Mouse (Mus musculus) CH12.LX (cell line): Measurements from ENCODE around the gene Mroh2a. TPM values are rescaled to one million over a fixed set of nuclear protein-coding genes. Genes with fewer than 3 reads are reported as not detected.
"Not testable (repeated sequence)": the region's sequence is repeated elsewhere in the genome, so short reads cannot be mapped to it uniquely, and the experiment has no call there.

Source experiments
- DNase-seq: peaks from one replicate; pipeline ENCODE4 v3.0.0-alpha.2; 2013; ENCODE audit errors: extremely low read depth
- H3K27ac ChIP-seq: 2 replicates; pipeline ENCODE4 v1.5.1; 2012; ENCODE audit warnings: low read depth, mild to moderate bottlenecking, control low read depth, moderate library complexity; ENCODE audit not compliant: insufficient read depth
- H3K27me3 ChIP-seq: replicated peaks from 2 replicates; pipeline ENCODE3; 2012; ENCODE audit warnings: inconsistent platforms
- H3K36me3 ChIP-seq, 2 experiments: replicated peaks in 1 of 2; 2 replicates each; pipeline versions ENCODE3 to v1.6.1; 2012; ENCODE audit warnings: inconsistent platforms in 1 of 2, low read length in 1 of 2, mild to moderate bottlenecking in 1 of 2, mixed read lengths in 1 of 2, moderate library complexity in 1 of 2; ENCODE audit not compliant: control insufficient read depth in 1 of 2, insufficient read depth in 1 of 2
- H3K4me1 ChIP-seq, 2 experiments: 2 replicates each; pipeline ENCODE4 v1.6.1; 2012; ENCODE audit warnings: inconsistent platforms in 1 of 2, moderate library complexity in 1 of 2; ENCODE audit not compliant: insufficient read depth in 2 of 2, control insufficient read depth in 1 of 2
- H3K4me2 ChIP-seq: 2 replicates; pipeline ENCODE4 v1.6.1; 2012; ENCODE audit warnings: low read depth, mild to moderate bottlenecking, control low read depth; ENCODE audit not compliant: poor library complexity, insufficient read depth, severe bottlenecking
- H3K4me3 ChIP-seq, 3 experiments: fragments of 150-350 bp in 1 of 3; sonication (generic) in 1 of 3; replicated peaks in 1 of 3; 2 replicates each; pipeline versions ENCODE3 to v1.5.1; 2011 to 2012; ENCODE audit warnings: low read depth in 2 of 3, low read length in 2 of 3, mild to moderate bottlenecking in 2 of 3, moderate library complexity in 2 of 3, control low read depth in 1 of 3, improper control_type of control experiment in 1 of 3, inconsistent platforms in 1 of 3, mixed read lengths in 1 of 3; ENCODE audit not compliant: poor library complexity in 1 of 3
- H3K79me2 ChIP-seq: replicated peaks from 2 replicates; pipeline ENCODE4 v1.6.1; 2012; ENCODE audit warnings: mild to moderate bottlenecking, moderate library complexity; ENCODE audit not compliant: control insufficient read depth, poor library complexity, insufficient read depth, severe bottlenecking; ENCODE audit errors: extremely low read depth
- H3K9ac ChIP-seq: 2 replicates; pipeline ENCODE4 v1.6.1; 2012; ENCODE audit warnings: low read depth, mild to moderate bottlenecking, control low read depth, moderate library complexity; ENCODE audit not compliant: insufficient read depth
- H3K9me3 ChIP-seq: replicated peaks from 2 replicates; pipeline ENCODE3; 2012; ENCODE audit warnings: low read length, inconsistent platforms, mixed read lengths
- BHLHE40 ChIP-seq: IDR thresholded peaks from 2 replicates; pipeline ENCODE4 v1.6.1; 2011; ENCODE audit warnings: mild to moderate bottlenecking, low read depth, low read length, improper control_type of control experiment
- CHD1 ChIP-seq: IDR thresholded peaks from 2 replicates; pipeline ENCODE4 v1.6.1; 2012; ENCODE audit warnings: low read depth, low read length, improper control_type of control experiment, inconsistent platforms
- E2F4 ChIP-seq: IDR thresholded peaks from 2 replicates; pipeline ENCODE4 v1.6.1; 2011; ENCODE audit warnings: low read depth, low read length, improper control_type of control experiment; ENCODE audit not compliant: insufficient replicate concordance
- ELF1 ChIP-seq: IDR thresholded peaks from 2 replicates; pipeline ENCODE4 v1.6.1; 2014; ENCODE audit warnings: low read depth, mild to moderate bottlenecking, inconsistent platforms, low read length, improper control_type of control experiment
- HCFC1 ChIP-seq: IDR thresholded peaks from 2 replicates; pipeline ENCODE4 v1.6.1; 2012; ENCODE audit warnings: low read depth, mild to moderate bottlenecking, inconsistent platforms, low read length, improper control_type of control experiment
- JUN ChIP-seq: IDR thresholded peaks from 2 replicates; pipeline ENCODE4 v1.6.1; 2011; ENCODE audit warnings: low read depth, mild to moderate bottlenecking, low read length, improper control_type of control experiment, moderate library complexity; ENCODE audit not compliant: insufficient read depth
- KAT2A ChIP-seq: IDR thresholded peaks from 2 replicates; pipeline ENCODE4 v1.6.1; 2012; ENCODE audit warnings: low read length, improper control_type of control experiment, inconsistent platforms; ENCODE audit not compliant: insufficient replicate concordance
- MAFK ChIP-seq: IDR thresholded peaks from 2 replicates; pipeline ENCODE4 v1.6.1; 2011; ENCODE audit warnings: low read length, improper control_type of control experiment; ENCODE audit not compliant: insufficient replicate concordance
- MAZ ChIP-seq: IDR thresholded peaks from 2 replicates; pipeline ENCODE4 v1.6.1; 2012; ENCODE audit warnings: low read depth, mild to moderate bottlenecking, inconsistent platforms, low read length, improper control_type of control experiment, moderate library complexity
- MEF2A ChIP-seq: IDR thresholded peaks from 2 replicates; pipeline ENCODE4 v1.6.1; 2014; ENCODE audit warnings: low read depth, mild to moderate bottlenecking, inconsistent platforms, low read length, improper control_type of control experiment, borderline replicate concordance
- MXI1 ChIP-seq: IDR thresholded peaks from 2 replicates; pipeline ENCODE4 v1.6.1; 2011; ENCODE audit warnings: mild to moderate bottlenecking, low read depth, low read length, improper control_type of control experiment
- MYC ChIP-seq: IDR thresholded peaks from 2 replicates; pipeline ENCODE4 v1.6.1; 2011; ENCODE audit warnings: low read depth, mild to moderate bottlenecking, improper control_type of control experiment, low read length
- NRF1 ChIP-seq: IDR thresholded peaks from 2 replicates; pipeline ENCODE4 v1.6.1; 2014; ENCODE audit warnings: low read depth, mild to moderate bottlenecking, inconsistent platforms, low read length, improper control_type of control experiment, moderate library complexity
- POLR2A ChIP-seq: IDR thresholded peaks from 2 replicates; pipeline ENCODE4 v1.6.1; 2011; ENCODE audit warnings: low read depth, mild to moderate bottlenecking, improper control_type of control experiment, low read length
- POLR2AphosphoS2 ChIP-seq: IDR thresholded peaks from 2 replicates; pipeline ENCODE4 v1.6.1; 2011; ENCODE audit warnings: low read depth, low read length, improper control_type of control experiment
- SIN3A ChIP-seq: IDR thresholded peaks from 2 replicates; pipeline ENCODE4 v1.6.1; 2012; ENCODE audit warnings: low read length, improper control_type of control experiment, inconsistent platforms
- UBTF ChIP-seq: IDR thresholded peaks from 2 replicates; pipeline ENCODE4 v1.6.1; 2012; ENCODE audit warnings: low read depth, mild to moderate bottlenecking, inconsistent platforms, low read length, improper control_type of control experiment, moderate library complexity
- ZKSCAN1 ChIP-seq: IDR thresholded peaks from 2 replicates; pipeline ENCODE4 v1.6.1; 2012; ENCODE audit warnings: low read depth, inconsistent platforms, low read length, improper control_type of control experiment, borderline replicate concordance
- ZNF384 ChIP-seq: IDR thresholded peaks from 2 replicates; pipeline ENCODE4 v1.6.1; 2012; ENCODE audit warnings: low read depth, low read length, improper control_type of control experiment, inconsistent platforms
- dilution Hi-C: fragments of 300-500 bp; cut with MboI; formaldehyde crosslinking; loops from 2 replicates; pipeline ENCODE4 v1.14.3; 2020; ENCODE audit warnings: low sequenced_read_pairs; ENCODE audit not compliant: extremely low pct_unique_long_range_greater_than_20kb, extremely low pct_ligation_motif_present
- in situ Hi-C: fragments of 300-500 bp; cut with MboI; formaldehyde crosslinking; loops from 3 replicates; pipeline ENCODE4 v1.14.3; 2019; ENCODE audit warnings: low sequenced_read_pairs, low pct_ligation_motif_present, low pct_unique_long_range_greater_than_20kb, mixed read lengths
- polyA plus RNA-seq: library from polyadenylated mRNA; unstranded; fragments of >175 nt; gene quantifications from 2 replicates; pipeline ENCODE4 v1.2.1, GENCODE M21; 2012; ENCODE audit warnings: low read depth; ENCODE audit not compliant: insufficient read length
- total RNA-seq, 2 experiments: library from RNA; depleted of rRNA; stranded (reverse); fragments of 300-350 nt in 1 of 2; fragments of >200 nt in 1 of 2; gene quantifications; 2 replicates each; pipeline ENCODE4 v1.2.3; 2012 to 2014

Mroh2a gene
- total and polyA plus RNA-seq, 3 experiments = 0.17 to 1.0 TPM; not detected in 1

DNA sequence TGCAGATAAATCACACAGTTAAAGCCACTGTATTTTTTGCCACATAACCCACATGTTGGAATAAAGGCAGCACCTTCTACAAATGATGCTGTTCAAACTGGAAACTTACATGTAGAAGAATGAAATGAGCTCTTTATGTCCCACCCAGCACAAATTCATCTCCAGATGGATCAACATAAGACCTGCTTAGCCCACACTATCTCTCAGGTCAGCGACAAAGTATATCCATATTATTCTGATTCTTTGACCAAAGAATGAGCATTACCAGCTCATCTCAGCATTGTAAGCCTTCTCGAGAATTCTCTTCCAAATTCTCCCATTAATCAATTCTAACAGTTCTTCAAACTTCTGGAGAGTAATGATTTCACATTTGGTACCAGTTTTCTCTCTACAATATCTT, 4.6 kb upstream of the Mroh2a start:
- dilution Hi-C loops (no loop called here), in situ Hi-C loops (no loop called here)
- TF ChIP-seq ZNF384 (no peak), ZKSCAN1 (no peak), HCFC1 (no peak), ELF1 (no peak), KAT2A (no peak), MEF2A (no peak), POLR2AphosphoS2 (no peak), MAFK (no peak), NRF1 (no peak)
- Histone ChIP-seq H3K4me2 (no peak overlapping the region), H3K9me3 (peaks cover 59% of the 10 kb centered on the region), H3K36me3 (no peaks in the 10 kb centered on the region), H3K4me3 (no peak overlapping the region), H3K79me2 (no peaks in the 10 kb centered on the region), H3K27ac (no peak overlapping the region), H3K4me1 (0 out of 4 replicates have a peak, but pooled peaks cover 0 to 3% of the 10 kb centered on the region in 2 experiments), H3K9ac (no peak overlapping the region), H3K27me3 (no peaks in the 10 kb centered on the region)
- DNase-seq = no peak

DNA sequence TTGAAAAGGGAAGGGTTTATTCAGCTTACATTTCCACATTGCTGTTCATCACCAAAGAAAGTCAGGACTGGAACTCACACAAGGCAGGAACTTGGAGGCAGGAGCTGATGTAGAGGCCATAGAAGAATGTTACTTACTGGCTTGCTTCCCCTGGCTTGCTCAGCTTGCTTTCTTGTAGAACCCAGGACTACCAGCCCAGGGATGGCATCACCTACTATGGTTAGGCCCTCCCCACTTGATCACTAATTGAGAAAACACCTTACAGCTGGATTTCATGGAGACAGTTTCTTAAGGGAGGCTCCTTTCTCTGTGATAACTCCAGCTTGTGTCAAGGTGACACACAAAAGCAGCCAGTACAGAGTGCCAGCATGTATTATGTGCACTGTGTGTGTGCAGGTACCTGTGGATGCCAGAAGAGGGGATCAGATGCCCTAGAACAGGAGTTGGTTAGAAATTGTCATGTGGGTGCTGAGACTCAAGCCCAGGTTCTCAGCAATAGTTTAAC, 3.7 kb upstream of the Mroh2a start:
- H3K4me1 ChIP-seq, dilution Hi-C loops, H3K9ac ChIP-seq, H3K79me2 ChIP-seq, H3K27me3 ChIP-seq, H3K4me2 ChIP-seq, H3K4me3 ChIP-seq, DNase-seq, H3K27ac ChIP-seq, H3K36me3 ChIP-seq, in situ Hi-C loops: not testable (repeated sequence)
- H3K9me3 ChIP-seq = peaks cover 57% of the 10 kb centered on the region

DNA sequence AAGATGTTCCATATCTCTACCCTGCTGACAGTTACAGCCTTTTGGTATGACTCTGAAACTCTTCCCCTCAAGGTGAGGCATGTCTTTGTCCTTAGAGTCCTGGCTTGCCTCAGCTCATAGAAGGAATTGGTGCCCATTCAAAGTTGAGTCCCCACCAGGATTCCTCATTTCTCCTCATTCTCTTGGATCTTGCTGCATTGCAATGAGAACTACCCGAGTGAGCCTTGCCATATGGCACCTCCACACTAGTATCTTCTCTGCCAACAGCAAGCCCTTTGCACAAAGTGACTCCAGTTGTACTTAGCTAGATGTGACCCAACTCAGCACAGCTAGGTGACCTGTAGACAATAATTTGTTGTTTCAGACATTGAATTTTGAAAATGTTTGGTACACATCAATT, 3.2 kb upstream of the Mroh2a start:
- Histone ChIP-seq H3K4me2 (no peak overlapping the region), H3K9ac (no peak overlapping the region), H3K79me2 (no peaks in the 10 kb centered on the region), H3K27me3 (no peaks in the 10 kb centered on the region), H3K9me3 (peaks cover 57% of the 10 kb centered on the region), H3K27ac (no peak overlapping the region), H3K4me1 (0 out of 4 replicates have a peak, but pooled peaks cover 0 to 3% of the 10 kb centered on the region in 2 experiments), H3K36me3 (no peaks in the 10 kb centered on the region), H3K4me3 (no peak overlapping the region)
- DNase-seq = no peak
- TF ChIP-seq UBTF (no peak), NRF1 (no peak), ELF1 (no peak), BHLHE40 (no peak), MAFK (no peak), E2F4 (no peak), MXI1 (no peak), MYC (no peak), SIN3A (no peak), CHD1 (no peak), KAT2A (no peak), POLR2A (no peak), MAZ (no peak), JUN (no peak)
- in situ Hi-C loops = no loop called here
- dilution Hi-C loops = no loop called here
